In the genomic region with DNA sequence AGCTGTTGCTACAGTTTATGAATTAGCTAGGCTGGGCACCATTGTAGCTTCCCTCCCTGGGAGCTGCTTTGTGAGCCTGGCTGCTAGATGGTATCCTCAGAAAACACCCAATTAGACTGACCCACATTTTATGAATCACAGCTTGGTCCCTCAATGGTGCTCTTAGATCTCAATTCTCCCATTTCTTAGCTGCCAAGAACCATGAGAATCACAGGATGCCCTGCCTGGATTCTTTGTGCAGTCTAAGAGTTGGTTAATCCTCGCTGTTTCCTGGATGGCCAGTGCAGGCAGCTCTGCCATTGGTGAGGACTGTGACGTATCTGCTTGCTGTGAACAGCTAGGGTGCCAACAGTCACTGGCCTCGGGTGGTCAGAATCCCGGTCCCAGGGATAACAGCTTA, we compare ENCODE assay signal across 34 mouse cellular contexts. TPM values are rescaled to one million over a fixed set of nuclear protein-coding genes. Genes with fewer than 3 reads are reported as not detected.
DNase-seq lines count a peak whose midpoint lies in the region; ATAC-seq and TF ChIP-seq lines count a peak whose summit lies in the region.
"Had no signal": no experiment of that assay in that cellular context is flagged by ENCODE, and none has a peak within 500 bp of the region (broad histone marks: within the 10 kb centered on the region; RNA-seq: fewer than 3 reads in every experiment).

No protein-coding gene starts in this region.

- H3K27ac ChIP-seq in forebrain, postnatal 0 days (ENCODE audit: low read depth, low read length) = no peak overlapping the region
- H3K27ac ChIP-seq in forebrain, embryonic 10.5 days = no peak overlapping the region
- H3K27ac ChIP-seq: embryonic facial prominence, embryonic 12.5 days; embryonic facial prominence, embryonic 15.5 days; forebrain, embryonic 12.5 days; forebrain, embryonic 15.5 days; heart, embryonic 10.5 days; heart, embryonic 13.5 days; hindbrain, embryonic 14.5 days; hindbrain, postnatal 0 days had no signal

- no peak overlapping the region for H3K4me3 ChIP-seq in forebrain, postnatal 0 days (ENCODE audit: low read depth, low read length)
- H3K4me3 ChIP-seq in forebrain, embryonic 10.5 days = no peak overlapping the region
- H3K4me3 ChIP-seq: embryonic facial prominence, embryonic 12.5 days; embryonic facial prominence, embryonic 15.5 days; forebrain, embryonic 12.5 days; forebrain, embryonic 15.5 days; heart, embryonic 10.5 days; heart, embryonic 13.5 days had no signal

- H3K36me3 ChIP-seq in forebrain, postnatal 0 days (ENCODE audit: insufficient read depth) = 0 out of 2 replicates have a peak, but pooled peaks cover 3% of the 10 kb centered on the region
- H3K36me3 ChIP-seq in forebrain, embryonic 10.5 days (replicated peaks) = no peaks in the 10 kb centered on the region
- H3K36me3 ChIP-seq: embryonic facial prominence, embryonic 12.5 days; embryonic facial prominence, embryonic 15.5 days; forebrain, embryonic 12.5 days; forebrain, embryonic 15.5 days; heart, embryonic 10.5 days; heart, embryonic 13.5 days had no signal

- H3K4me2 ChIP-seq in forebrain, postnatal 0 days (ENCODE audit: low read depth) = no peak overlapping the region
- H3K4me2 ChIP-seq: embryonic facial prominence, embryonic 12.5 days; embryonic facial prominence, embryonic 15.5 days; forebrain, embryonic 12.5 days; forebrain, embryonic 15.5 days; heart, embryonic 13.5 days; hindbrain, embryonic 14.5 days had no signal

- TF ChIP-seq CTCF in forebrain, postnatal 0 days (IDR thresholded peaks at IDR 0.05; ENCODE audit: low read depth) = no peak

- DNase-seq in forebrain, postnatal 0 days = no peak
- no peak for DNase-seq in forebrain, embryonic 10.5 days (ENCODE audit: extremely low spot score, low spot score)
- peak; percentile 52 for DNase-seq in layer of hippocampus, adult 9-11 months
- DNase-seq in layer of hippocampus, postnatal 36 days = no peak
- DNase-seq in right cerebral cortex, adult 18-20 months = peak; percentile 42
- DNase-seq in right cerebral cortex, postnatal 4 days = no peak
- peak; percentile 83 for DNase-seq in retina, postnatal 1 day
- DNase-seq in adipocyte (ENCODE audit: low spot score) = no peak
- DNase-seq: adrenal gland, adult 2 months; adrenal gland, postnatal 14 days; cerebellum, adult 11-12 months; cerebellum, adult 8-10 months; cerebellum, postnatal 10 days; cerebellum, postnatal 36 days; gastrocnemius, postnatal 25 days; heart, adult 18-20 months; heart, postnatal 14 days; heart, postnatal 4 days had no signal

- H3K9ac ChIP-seq in forebrain, postnatal 0 days = no peak overlapping the region
- H3K9ac ChIP-seq: embryonic facial prominence, embryonic 12.5 days; embryonic facial prominence, embryonic 15.5 days; forebrain, embryonic 12.5 days; forebrain, embryonic 15.5 days; heart, embryonic 13.5 days; hindbrain, embryonic 14.5 days had no signal

- H3K4me1 ChIP-seq in forebrain, postnatal 0 days (ENCODE audit: insufficient read depth) = no peaks in the 10 kb centered on the region
- peaks cover 5% of the 10 kb centered on the region; the same call in 1 of the 2 replicates for H3K4me1 ChIP-seq in forebrain, embryonic 10.5 days
- H3K4me1 ChIP-seq: embryonic facial prominence, embryonic 12.5 days; embryonic facial prominence, embryonic 15.5 days; forebrain, embryonic 12.5 days; forebrain, embryonic 15.5 days; heart, embryonic 10.5 days; heart, embryonic 13.5 days had no signal

- no peaks in the 10 kb centered on the region for H3K27me3 ChIP-seq in forebrain, postnatal 0 days (ENCODE audit: insufficient read depth, low read length)
- H3K27me3 ChIP-seq in forebrain, embryonic 10.5 days (ENCODE audit: poor library complexity, severe bottlenecking) = no peaks in the 10 kb centered on the region
- H3K27me3 ChIP-seq: embryonic facial prominence, embryonic 12.5 days; embryonic facial prominence, embryonic 15.5 days; forebrain, embryonic 12.5 days; forebrain, embryonic 15.5 days; heart, embryonic 13.5 days; Patski had no signal

- no peaks in the 10 kb centered on the region for H3K9me3 ChIP-seq in forebrain, postnatal 0 days (ENCODE audit: low read length)
- H3K9me3 ChIP-seq in forebrain, embryonic 10.5 days = no peaks in the 10 kb centered on the region
- H3K9me3 ChIP-seq: embryonic facial prominence, embryonic 12.5 days; embryonic facial prominence, embryonic 15.5 days; forebrain, embryonic 12.5 days; forebrain, embryonic 15.5 days; heart, embryonic 10.5 days; heart, embryonic 13.5 days had no signal

- WGBS in forebrain, postnatal 0 days = 54% methylated on average over 4 of the region's 4 CpGs
- WGBS in forebrain, embryonic 10.5 days = 70% methylated on average over 4 of the region's 4 CpGs

- peak; percentile 77 for ATAC-seq in forebrain, postnatal 0 days
- ATAC-seq: forebrain, embryonic 15.5 days; hindbrain, postnatal 0 days; inflammation-experienced regulatory T-cells, adult 6 months; Patski had no signal

RNA-seq across cellular contexts. Expression of a gene that starts 16.1 kb away (rescaled TPM):
- 0.38 and 1.4 TPM in 2 replicates for total RNA-seq in forebrain, postnatal 0 days (2014; rRNA removed)
- 0.99 and 1.3 TPM in 2 replicates for polyA plus RNA-seq in forebrain, postnatal 0 days (2015; fragmentation: Nextera tagmentation; extraction: Ambion mirVana)
- polyA plus RNA-seq in forebrain, embryonic 10.5 days (2016; fragmentation: Nextera tagmentation; extraction: Ambion mirVana) = not detected in 2 replicates
- under 1 TPM; 0.30 to 0.33 TPM for total RNA-seq in layer of hippocampus, postnatal 36 days (2021)
- total RNA-seq: adrenal gland, adult 2 months; adrenal gland, postnatal 14 days; ES-E14; heart, adult 18-20 months; heart, postnatal 14 days; heart, postnatal 4 days had no signal
- polyA plus RNA-seq: adrenal gland, adult 2 months; embryonic facial prominence, embryonic 12.5 days; forebrain, embryonic 12.5 days; heart, embryonic 13.5 days; hindbrain, embryonic 11.5 days; inflammation-experienced regulatory T-cells, adult 6 months had no signal

RNA-seq across cellular contexts. Expression of a gene that starts 23.5 kb away (rescaled TPM):
- not detected in 2 replicates for total RNA-seq in forebrain, postnatal 0 days (2014; rRNA removed)
- polyA plus RNA-seq in forebrain, postnatal 0 days (2015; fragmentation: Nextera tagmentation; extraction: Ambion mirVana) = 0.79 and 1.5 TPM in 2 replicates
- not detected in 2 replicates for polyA plus RNA-seq in forebrain, embryonic 10.5 days (2016; fragmentation: Nextera tagmentation; extraction: Ambion mirVana)
- not detected for total RNA-seq in layer of hippocampus, postnatal 36 days (2021)
- total RNA-seq: adrenal gland, adult 2 months; adrenal gland, postnatal 14 days; adrenal gland, postnatal 4 days; ES-E14; gastrocnemius, adult 8-10 months; gastrocnemius, postnatal 25 days; heart, adult 18-20 months; heart, postnatal 14 days; heart, postnatal 4 days; hindbrain, postnatal 0 days had no signal
- polyA plus RNA-seq: adrenal gland, adult 2 months; forebrain, embryonic 12.5 days; forebrain, embryonic 15.5 days; gonadal fat pad, adult 2 months; heart, embryonic 10.5 days; heart, embryonic 13.5 days; heart, embryonic 16.5 days; hindbrain, embryonic 11.5 days; inflammation-experienced regulatory T-cells, adult 6 months; Patski had no signal

Comparison
In these comparisons a context has a peak if more than half of its experiments do, and no peak if none do; other contexts are left out.
1. DNase-seq: peak in layer of hippocampus, adult 9-11 months (single experiment), right cerebral cortex, adult 18-20 months (single experiment) and retina, postnatal 1 day (single experiment); none in forebrain, postnatal 0 days (single experiment), forebrain, embryonic 10.5 days (single experiment), layer of hippocampus, postnatal 36 days (0 of 2), right cerebral cortex, postnatal 4 days (single experiment) and adipocyte (single experiment).